Mouse (Mus musculus) heart, postnatal 0 days (tissue): Measurements from ENCODE around the gene Olfr49.

Experiments used
- CTCF ChIP-seq: IDR thresholded peaks from 2 replicates; pipeline ENCODE4 v1.5.1; 2016; ENCODE audit warnings: antibody characterized with exemption, control low read depth, low read depth
- EP300 ChIP-seq: IDR thresholded peaks from 2 replicates; pipeline ENCODE4 v1.6.1; 2016; ENCODE audit warnings: antibody characterized with exemption, low read depth

DNA sequence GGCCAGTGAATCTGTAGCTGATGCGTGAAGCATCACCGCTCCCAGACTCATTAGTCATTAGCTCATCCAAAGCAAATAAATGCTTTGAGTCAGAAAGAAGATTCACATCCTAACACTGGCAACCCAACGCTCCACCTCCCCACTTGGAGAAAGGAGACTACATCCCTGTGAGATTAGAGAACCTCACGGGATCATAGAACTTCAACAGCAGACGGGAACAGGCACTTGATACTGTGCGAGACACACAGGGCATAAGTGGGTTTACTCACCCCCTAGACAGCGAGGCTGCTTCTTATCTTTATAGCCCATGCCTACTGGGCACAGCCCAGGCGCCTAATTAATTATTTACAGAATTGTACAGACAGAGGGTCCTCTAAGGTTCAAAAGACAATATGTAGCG lies 52.6 kb downstream of the Olfr49 start:
- TF ChIP-seq EP300 = no peak
- TF ChIP-seq CTCF = no peak
